Mouse (Mus musculus): ENCODE measurements around the gene Smad3. TPM values are rescaled to one million over a fixed set of nuclear protein-coding genes. Genes with fewer than 3 reads are reported as not detected.

Gene Smad3
- polyA plus RNA-seq (2014; fragmentation: Nextera tagmentation; extraction: Ambion mirVana): 17.6 and 21.2 TPM in 2 replicates

DNA sequence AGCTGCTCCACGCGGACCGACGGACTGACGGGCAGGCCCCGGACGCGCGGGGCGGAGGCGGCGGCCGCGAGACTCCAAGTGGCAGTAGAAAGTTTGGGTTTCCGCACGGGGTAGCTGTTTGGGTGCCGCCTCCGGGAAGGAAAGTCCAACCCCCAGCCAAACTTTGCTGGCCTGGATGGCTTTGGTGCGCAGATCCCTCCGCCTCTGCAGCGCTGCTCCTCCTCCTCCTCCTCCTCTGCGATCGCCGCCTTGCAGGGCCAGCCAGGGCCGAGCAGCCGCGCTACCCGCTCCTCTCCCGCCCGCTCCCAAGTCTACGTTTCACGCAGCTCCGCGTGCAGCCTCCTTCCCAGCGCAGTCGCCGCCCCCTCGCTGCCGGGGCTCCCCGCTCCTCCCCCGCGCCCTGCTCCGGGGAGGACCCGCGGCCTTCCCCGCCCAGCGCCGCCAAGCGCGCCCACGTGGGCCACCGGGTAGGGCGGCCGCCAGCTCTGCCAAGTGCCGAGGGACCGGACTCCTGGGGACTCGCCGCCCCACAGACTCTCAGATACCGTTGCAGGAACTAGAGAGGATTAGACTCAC is at the start of gene Smad3:
Gene Smad3, minus strand, starts transcription at position 130 of the 576 bp plus-strand sequence.
- H3K9me3 ChIP-seq (ENCODE audit: control insufficient read depth, low read length): peaks cover 5% of the 10 kb centered on the region
- H3K4me1 ChIP-seq (ENCODE audit: control insufficient read depth, insufficient read depth, low read length): peaks cover 46% of the 10 kb centered on the region
- peak within 1 kb of the TSS; percentile 95 for H3K4me3 ChIP-seq (ENCODE audit: low read length)
- H3K9ac ChIP-seq (ENCODE audit: low read depth, low read length): peak within 1 kb of the TSS; percentile 95
- peak within 1 kb of the TSS; percentile 90 for H3K4me2 ChIP-seq (replicated peaks; ENCODE audit: low read depth, low read length)
- ATAC-seq (ENCODE audit: low FRiP score, low TSS enrichment): peak; percentile 93
- 0% methylated on average over 53 of the region's 59 CpGs for WGBS
- H3K27ac ChIP-seq (ENCODE audit: low read depth, low read length): peak within 1 kb of the TSS; percentile 98
- H3K27me3 ChIP-seq (ENCODE audit: control insufficient read depth, insufficient read depth, low read length): no peaks in the 10 kb centered on the region
- H3K36me3 ChIP-seq (ENCODE audit: control insufficient read depth, insufficient read depth, low read length): 0 out of 2 replicates have a peak, but pooled peaks cover 3% of the 10 kb centered on the region

DNA sequence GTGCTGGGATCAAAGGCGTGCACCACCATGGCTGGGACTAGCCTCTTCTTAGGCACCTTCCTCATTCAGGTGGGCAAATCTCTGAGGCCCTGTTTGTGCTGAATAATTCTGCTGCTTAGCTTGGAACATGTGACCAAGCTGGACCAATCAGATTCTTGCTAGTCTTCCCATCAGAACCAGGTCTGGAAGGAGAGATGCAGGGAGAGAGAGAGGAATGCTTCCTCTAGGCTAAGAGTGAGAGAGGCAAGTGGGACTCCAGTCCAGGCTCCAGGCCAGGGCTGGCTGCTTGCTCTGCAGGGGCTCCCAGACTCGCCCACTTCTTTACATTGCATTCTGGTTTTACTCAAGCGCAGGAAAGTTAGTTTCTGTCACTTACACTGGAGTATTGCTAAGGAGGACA is 47.1 kb upstream of the Smad3 start:
- no peaks in the 10 kb centered on the region for H3K9me3 ChIP-seq (ENCODE audit: control insufficient read depth, low read length)
- no peak overlapping the region for H3K4me3 ChIP-seq (ENCODE audit: low read length)
- no peak overlapping the region for H3K4me2 ChIP-seq (replicated peaks; ENCODE audit: low read depth, low read length)
- ATAC-seq (ENCODE audit: low FRiP score, low TSS enrichment): no peak
- 55% methylated on average over 3 of the region's 3 CpGs for WGBS
- H3K4me1 ChIP-seq (ENCODE audit: control insufficient read depth, insufficient read depth, low read length): peaks cover 11% of the 10 kb centered on the region; the same call in 1 of the 2 replicates
- no peaks in the 10 kb centered on the region for H3K27me3 ChIP-seq (ENCODE audit: control insufficient read depth, insufficient read depth, low read length)
- no peaks in the 10 kb centered on the region for H3K36me3 ChIP-seq (ENCODE audit: control insufficient read depth, insufficient read depth, low read length)
- H3K9ac ChIP-seq (ENCODE audit: low read depth, low read length): no peak overlapping the region
- no peak overlapping the region for H3K27ac ChIP-seq (ENCODE audit: low read depth, low read length)

DNA sequence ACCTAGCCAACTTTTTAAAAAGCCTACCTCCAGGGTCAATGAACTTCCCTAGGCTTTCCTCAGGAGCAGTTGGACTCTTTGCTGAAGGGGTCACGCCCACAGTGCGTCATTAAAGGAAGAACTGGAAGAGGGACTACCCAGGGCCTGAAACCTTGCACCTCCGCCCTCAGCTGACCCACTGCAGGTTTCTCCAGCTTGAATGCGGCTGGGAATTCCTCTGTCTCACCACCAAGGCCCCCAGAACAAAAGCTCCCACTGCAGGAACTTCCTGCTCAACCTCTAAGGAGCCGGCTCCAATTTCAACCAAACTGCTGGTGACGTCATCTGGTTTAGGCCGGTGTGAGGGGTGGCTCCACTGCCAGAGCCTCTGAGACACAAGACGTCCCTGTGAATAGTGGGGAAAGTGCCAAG is 45.4 kb upstream of the Smad3 start:
- Histone ChIP-seq H3K9ac (ENCODE audit: low read depth, low read length) (no peak overlapping the region), H3K36me3 (ENCODE audit: control insufficient read depth, insufficient read depth, low read length) (no peaks in the 10 kb centered on the region), H3K4me2 (replicated peaks; ENCODE audit: low read depth, low read length) (no peak overlapping the region; the same call in 1 of the 2 replicates), H3K9me3 (ENCODE audit: control insufficient read depth, low read length) (no peaks in the 10 kb centered on the region), H3K27me3 (ENCODE audit: control insufficient read depth, insufficient read depth, low read length) (no peaks in the 10 kb centered on the region), H3K4me3 (ENCODE audit: low read length) (no peak overlapping the region), H3K4me1 (ENCODE audit: control insufficient read depth, insufficient read depth, low read length) (peaks cover 11% of the 10 kb centered on the region; the same call in 1 of the 2 replicates), H3K27ac (ENCODE audit: low read depth, low read length) (peak overlapping the region; percentile 3)
- ATAC-seq (ENCODE audit: low FRiP score, low TSS enrichment): peak; percentile 83
- 2% methylated on average over 8 of the region's 8 CpGs for WGBS

DNA sequence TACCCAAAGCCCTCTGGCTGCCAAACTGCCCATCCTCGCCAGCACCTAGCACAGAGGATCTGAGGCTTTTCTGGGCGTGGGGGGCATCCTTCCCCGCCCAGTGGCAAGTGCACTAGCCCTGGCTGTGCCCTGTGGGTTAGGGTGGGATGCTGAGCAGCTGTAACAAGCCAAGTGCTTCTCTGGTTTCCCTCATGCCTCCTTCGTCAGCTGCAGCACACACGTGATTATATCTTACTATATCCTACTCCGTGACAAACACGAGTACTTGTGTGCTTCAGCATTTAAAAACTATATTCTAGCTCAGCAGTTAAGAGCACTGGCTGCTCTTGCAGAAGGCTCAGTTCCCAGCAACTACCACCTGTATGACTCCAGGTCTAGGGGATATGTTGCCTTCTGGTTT is 44.7 kb upstream of the Smad3 start:
- Histone ChIP-seq H3K9me3 (ENCODE audit: control insufficient read depth, low read length) (no peaks in the 10 kb centered on the region), H3K4me2 (replicated peaks; ENCODE audit: low read depth, low read length) (no peak overlapping the region), H3K27me3 (ENCODE audit: control insufficient read depth, insufficient read depth, low read length) (no peaks in the 10 kb centered on the region), H3K36me3 (ENCODE audit: control insufficient read depth, insufficient read depth, low read length) (no peaks in the 10 kb centered on the region), H3K4me3 (ENCODE audit: low read length) (no peak overlapping the region), H3K27ac (ENCODE audit: low read depth, low read length) (no peak overlapping the region), H3K9ac (ENCODE audit: low read depth, low read length) (no peak overlapping the region), H3K4me1 (ENCODE audit: control insufficient read depth, insufficient read depth, low read length) (peaks cover 11% of the 10 kb centered on the region; the same call in 1 of the 2 replicates)
- ATAC-seq (ENCODE audit: low FRiP score, low TSS enrichment): no peak
- WGBS: 74% methylated on average over 7 of the region's 7 CpGs

DNA sequence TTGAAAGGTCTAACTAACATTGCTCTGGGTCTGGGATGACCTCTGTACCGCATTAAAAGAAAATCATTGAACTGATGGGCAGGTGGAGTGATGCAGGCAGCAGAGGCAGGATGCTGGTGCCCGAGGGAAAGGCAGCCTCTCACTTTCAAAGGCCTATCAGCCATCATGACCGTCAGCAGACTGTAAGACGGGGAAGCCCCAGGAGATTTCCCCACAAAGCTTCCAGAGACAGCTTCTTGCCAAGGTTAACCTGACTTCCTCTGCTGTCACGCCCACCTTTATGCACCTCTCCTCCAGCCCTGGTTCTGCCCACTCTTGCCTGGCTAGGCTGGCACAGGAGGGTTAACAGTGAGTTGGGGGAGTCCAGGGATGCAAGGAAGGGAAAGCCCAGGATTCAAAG is 44.3 kb upstream of the Smad3 start:
- H3K36me3 ChIP-seq (ENCODE audit: control insufficient read depth, insufficient read depth, low read length): no peaks in the 10 kb centered on the region
- H3K4me2 ChIP-seq (replicated peaks; ENCODE audit: low read depth, low read length): no peak overlapping the region
- ATAC-seq (ENCODE audit: low FRiP score, low TSS enrichment): no peak
- 72% methylated on average over 5 of the region's 5 CpGs for WGBS
- peaks cover 11% of the 10 kb centered on the region; the same call in 1 of the 2 replicates for H3K4me1 ChIP-seq (ENCODE audit: control insufficient read depth, insufficient read depth, low read length)
- no peaks in the 10 kb centered on the region for H3K27me3 ChIP-seq (ENCODE audit: control insufficient read depth, insufficient read depth, low read length)
- no peaks in the 10 kb centered on the region for H3K9me3 ChIP-seq (ENCODE audit: control insufficient read depth, low read length)
- no peak overlapping the region for H3K4me3 ChIP-seq (ENCODE audit: low read length)
- no peak overlapping the region for H3K9ac ChIP-seq (ENCODE audit: low read depth, low read length)
- no peak overlapping the region for H3K27ac ChIP-seq (ENCODE audit: low read depth, low read length)

DNA sequence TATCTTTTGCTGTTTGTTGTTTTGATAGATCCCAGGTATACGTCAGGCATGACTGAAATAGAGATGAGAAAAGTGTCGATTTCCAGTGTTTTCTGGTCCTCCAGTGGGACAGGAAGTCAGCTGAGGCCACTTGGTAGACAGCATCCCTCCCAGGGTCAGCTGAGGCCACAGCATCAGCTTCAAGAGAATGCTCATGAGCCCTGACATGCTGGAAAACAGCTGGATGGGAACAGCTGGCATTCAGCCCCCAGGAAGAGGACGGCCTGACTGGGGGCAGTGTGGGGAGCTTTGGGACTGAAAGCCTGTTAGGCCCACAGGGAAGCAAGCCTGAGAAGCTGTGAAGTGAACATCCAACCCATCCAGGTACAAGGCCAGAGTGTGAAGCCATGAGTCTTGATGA is 38.6 kb upstream of the Smad3 start:
- no peak for ATAC-seq (ENCODE audit: low FRiP score, low TSS enrichment)
- 47% methylated on average over 3 of the region's 3 CpGs for WGBS

DNA sequence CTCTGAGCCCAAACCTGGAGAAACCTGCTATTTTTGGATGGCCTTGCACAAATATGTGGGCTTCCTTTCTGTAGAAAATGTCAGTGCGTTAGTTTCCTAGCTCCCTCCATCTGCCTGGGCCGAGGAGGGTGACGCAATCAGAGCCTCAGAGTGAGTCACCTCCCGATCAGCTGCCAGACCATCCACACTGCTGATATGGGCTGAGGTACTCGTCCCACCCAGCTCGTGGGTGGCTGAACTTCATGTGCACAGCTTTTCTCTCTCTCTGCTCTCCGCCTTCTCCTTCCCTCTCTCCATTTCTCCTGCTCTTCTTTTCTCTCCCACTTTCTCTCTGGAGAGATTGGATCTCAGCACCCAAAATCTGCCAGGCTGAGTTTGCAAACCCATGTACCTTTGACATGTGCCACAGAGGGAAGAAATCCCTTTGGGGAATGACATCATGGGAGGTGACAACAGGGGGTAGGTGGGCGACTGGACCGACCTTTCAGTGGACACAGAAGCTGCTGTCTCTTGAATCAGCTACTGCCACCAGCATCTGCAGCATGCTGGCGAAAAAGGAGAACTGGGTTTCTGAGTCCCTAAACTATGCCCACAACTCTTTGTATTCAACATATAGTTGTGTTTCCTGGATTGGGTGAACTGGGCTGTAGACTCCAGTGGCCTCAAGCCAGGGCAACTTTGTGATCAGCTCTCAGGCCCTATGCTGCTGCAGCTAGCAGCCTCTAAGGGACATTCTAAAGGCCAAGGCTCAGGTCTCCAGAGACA is 36.1 kb upstream of the Smad3 start:
- no peak for ATAC-seq (ENCODE audit: low FRiP score, low TSS enrichment)
- Histone ChIP-seq H3K4me1 (ENCODE audit: control insufficient read depth, insufficient read depth, low read length) (peaks cover 23% of the 10 kb centered on the region), H3K9me3 (ENCODE audit: control insufficient read depth, low read length) (no peaks in the 10 kb centered on the region), H3K27me3 (ENCODE audit: control insufficient read depth, insufficient read depth, low read length) (no peaks in the 10 kb centered on the region), H3K27ac (ENCODE audit: low read depth, low read length) (no peak overlapping the region), H3K4me3 (ENCODE audit: low read length) (no peak overlapping the region), H3K4me2 (replicated peaks; ENCODE audit: low read depth, low read length) (no peak overlapping the region), H3K36me3 (ENCODE audit: control insufficient read depth, insufficient read depth, low read length) (no peaks in the 10 kb centered on the region), H3K9ac (ENCODE audit: low read depth, low read length) (peak overlapping the region; percentile 18)
- WGBS: 71% methylated on average over 10 of the region's 10 CpGs

More for the DNA sequence above, 38.6 kb upstream of the Smad3 start:
- no peak overlapping the region for H3K27ac ChIP-seq (ENCODE audit: low read depth, low read length)
- no peaks in the 10 kb centered on the region for H3K9me3 ChIP-seq (ENCODE audit: control insufficient read depth, low read length)
- H3K27me3 ChIP-seq (ENCODE audit: control insufficient read depth, insufficient read depth, low read length): no peaks in the 10 kb centered on the region
- no peak overlapping the region for H3K4me3 ChIP-seq (ENCODE audit: low read length)
- no peak overlapping the region for H3K9ac ChIP-seq (ENCODE audit: low read depth, low read length)
- H3K4me2 ChIP-seq (replicated peaks; ENCODE audit: low read depth, low read length): no peak overlapping the region
- peaks cover 14% of the 10 kb centered on the region for H3K4me1 ChIP-seq (ENCODE audit: control insufficient read depth, insufficient read depth, low read length)
- H3K36me3 ChIP-seq (ENCODE audit: control insufficient read depth, insufficient read depth, low read length): no peaks in the 10 kb centered on the region

DNA sequence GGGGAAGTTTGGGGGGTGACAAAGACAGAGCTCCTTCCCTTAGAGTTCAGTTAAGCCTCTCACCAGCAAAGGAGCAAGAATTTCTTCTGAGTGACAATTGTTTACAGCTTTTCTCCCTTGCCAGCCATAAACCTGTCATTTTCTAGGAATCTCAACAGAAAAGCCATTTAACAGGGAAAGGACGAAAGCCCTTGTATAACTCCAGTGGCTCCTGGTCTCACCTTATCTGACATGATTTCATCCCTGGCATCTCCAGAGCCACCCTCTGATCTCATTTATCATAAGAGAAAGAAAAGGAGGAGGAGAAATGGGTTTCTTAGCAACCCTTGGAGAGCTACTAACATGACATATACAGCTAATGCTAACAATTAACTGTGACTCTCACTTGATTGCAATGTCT is 33.9 kb upstream of the Smad3 start:
- Histone ChIP-seq H3K9ac (ENCODE audit: low read depth, low read length) (no peak overlapping the region), H3K27me3 (ENCODE audit: control insufficient read depth, insufficient read depth, low read length) (no peaks in the 10 kb centered on the region), H3K9me3 (ENCODE audit: control insufficient read depth, low read length) (no peaks in the 10 kb centered on the region), H3K4me1 (ENCODE audit: control insufficient read depth, insufficient read depth, low read length) (peaks cover 38% of the 10 kb centered on the region), H3K4me2 (replicated peaks; ENCODE audit: low read depth, low read length) (no peak overlapping the region), H3K36me3 (ENCODE audit: control insufficient read depth, insufficient read depth, low read length) (no peaks in the 10 kb centered on the region), H3K27ac (ENCODE audit: low read depth, low read length) (peak overlapping the region; percentile 25; the same call in 1 of the 2 replicates), H3K4me3 (ENCODE audit: low read length) (no peak overlapping the region)
- WGBS: 37% methylated on average over 1 of the region's 1 CpGs
- ATAC-seq (ENCODE audit: low FRiP score, low TSS enrichment): no peak

DNA sequence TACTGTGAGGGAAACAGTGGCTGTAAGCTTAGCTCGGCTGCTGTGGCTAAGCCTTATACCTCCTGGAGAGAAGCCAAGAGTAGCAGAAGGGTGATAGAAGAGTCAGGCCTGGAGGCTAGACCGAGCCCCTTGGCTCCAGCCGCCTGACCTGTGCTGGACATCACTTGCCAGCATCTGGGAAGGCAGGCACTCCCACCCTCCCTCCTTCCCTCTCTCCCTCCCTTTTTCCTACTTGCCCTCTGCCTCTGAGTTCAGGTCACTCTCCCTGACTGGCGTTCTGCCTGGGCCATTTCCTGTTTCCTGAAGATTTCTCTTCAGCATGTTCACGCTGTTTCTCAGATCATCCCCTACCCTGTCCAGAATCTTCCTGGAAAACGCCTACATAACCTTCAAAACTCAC is 33.5 kb upstream of the Smad3 start:
- Histone ChIP-seq H3K36me3 (ENCODE audit: control insufficient read depth, insufficient read depth, low read length) (no peaks in the 10 kb centered on the region), H3K4me3 (ENCODE audit: low read length) (no peak overlapping the region), H3K27ac (ENCODE audit: low read depth, low read length) (peak overlapping the region; percentile 25; the same call in 1 of the 2 replicates), H3K9ac (ENCODE audit: low read depth, low read length) (no peak overlapping the region), H3K4me1 (ENCODE audit: control insufficient read depth, insufficient read depth, low read length) (peaks cover 41% of the 10 kb centered on the region), H3K27me3 (ENCODE audit: control insufficient read depth, insufficient read depth, low read length) (no peaks in the 10 kb centered on the region), H3K4me2 (replicated peaks; ENCODE audit: low read depth, low read length) (no peak overlapping the region), H3K9me3 (ENCODE audit: control insufficient read depth, low read length) (no peaks in the 10 kb centered on the region)
- 9% methylated on average over 6 of the region's 6 CpGs for WGBS
- ATAC-seq (ENCODE audit: low FRiP score, low TSS enrichment): peak; percentile 58; the same call in 1 of the 2 replicates

Measured in kidney, embryonic 14.5 days (tissue).